Mouse (Mus musculus) spleen, adult 18-20 months (tissue): ENCODE data around the gene Celf2.
"Not testable (repeated sequence)": the region's sequence is repeated elsewhere in the genome, so short reads cannot be mapped to it uniquely, and the experiment has no call there.

Experiments
- DNase-seq, 2 experiments: peaks; one replicate each; pipeline ENCODE4 v3.0.0; 2022; ENCODE audit warnings: mixed read lengths in 2 of 2

Celf2 gene

DNA sequence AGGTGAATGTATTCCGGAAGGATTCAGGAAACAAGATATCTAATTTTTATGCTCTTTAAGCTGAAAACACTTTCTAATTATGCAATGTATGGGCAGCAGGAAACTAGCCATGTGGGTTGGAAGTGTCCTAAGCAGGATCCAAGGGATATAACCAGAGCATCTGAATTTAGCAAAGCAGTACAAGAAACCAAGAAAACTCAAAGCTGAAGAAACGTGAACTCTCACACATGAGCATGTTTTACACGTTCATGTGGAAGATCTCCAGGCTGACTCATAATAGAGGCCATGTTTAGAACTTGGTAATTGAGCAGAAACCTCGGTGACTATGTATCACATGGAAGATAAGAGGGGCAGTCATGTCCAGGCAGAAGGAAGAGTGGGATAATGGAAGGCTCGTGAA lies 120.1 kb downstream of the Celf2 start:
- no peak for DNase-seq

DNA sequence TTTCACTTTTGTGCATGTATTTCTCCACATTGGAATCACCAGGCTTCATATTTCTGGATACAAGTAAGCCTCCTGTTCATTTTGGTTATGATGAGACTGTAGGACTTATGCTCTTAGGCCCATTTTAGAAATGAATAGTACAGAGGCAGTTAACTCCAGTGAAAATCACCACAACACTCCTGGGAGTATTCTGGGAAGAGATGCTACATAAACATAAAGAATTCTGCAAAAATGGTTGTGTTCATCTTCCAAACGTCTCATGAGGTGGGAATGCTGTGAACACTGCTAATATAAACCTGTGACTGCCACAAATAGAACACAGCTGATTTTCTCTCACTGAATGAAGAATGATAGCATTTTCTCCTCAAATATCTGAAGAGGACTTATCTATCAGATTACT lies 130.6 kb downstream of the Celf2 start:
- DNase-seq = no peak

DNA sequence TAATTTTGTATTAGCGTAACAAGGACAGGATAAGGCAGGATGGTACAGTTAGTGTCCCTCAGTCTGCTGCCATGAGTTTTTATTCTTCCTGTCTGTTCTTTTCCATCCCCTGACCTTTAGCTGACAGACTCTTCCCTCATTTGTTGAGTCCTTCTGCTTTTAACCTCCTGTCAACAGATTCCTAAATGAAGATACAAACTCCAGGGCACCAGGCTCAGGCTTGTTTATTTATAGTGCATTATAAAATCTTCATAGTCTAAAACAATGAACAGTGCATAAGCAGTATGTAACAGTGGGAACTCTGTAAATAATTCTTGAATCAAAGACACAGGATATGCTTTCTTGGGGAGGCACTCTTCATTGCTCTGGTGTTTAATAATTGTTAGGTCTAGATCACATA lies 131.5 kb downstream of the Celf2 start:
- DNase-seq = no peak

DNA sequence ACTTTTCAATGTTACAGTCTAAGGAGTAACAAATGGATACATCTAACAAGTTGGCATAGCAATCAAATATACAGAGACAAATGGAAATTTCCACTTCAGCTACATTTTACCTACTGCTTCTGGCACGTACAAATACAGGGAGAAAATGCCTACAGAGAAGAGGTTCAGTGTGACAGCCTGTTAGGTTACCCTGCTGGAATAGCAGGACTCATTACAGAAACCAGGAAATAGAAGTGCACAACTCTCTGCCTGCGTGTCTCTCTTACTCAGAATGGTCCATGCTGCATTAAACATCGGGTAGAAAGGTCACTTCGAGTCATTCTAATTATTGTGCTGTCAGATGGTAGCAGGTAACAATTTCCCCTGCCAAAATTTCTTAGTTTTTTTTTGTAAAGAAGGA lies 141.6 kb downstream of the Celf2 start:
- DNase-seq = no peak

DNA sequence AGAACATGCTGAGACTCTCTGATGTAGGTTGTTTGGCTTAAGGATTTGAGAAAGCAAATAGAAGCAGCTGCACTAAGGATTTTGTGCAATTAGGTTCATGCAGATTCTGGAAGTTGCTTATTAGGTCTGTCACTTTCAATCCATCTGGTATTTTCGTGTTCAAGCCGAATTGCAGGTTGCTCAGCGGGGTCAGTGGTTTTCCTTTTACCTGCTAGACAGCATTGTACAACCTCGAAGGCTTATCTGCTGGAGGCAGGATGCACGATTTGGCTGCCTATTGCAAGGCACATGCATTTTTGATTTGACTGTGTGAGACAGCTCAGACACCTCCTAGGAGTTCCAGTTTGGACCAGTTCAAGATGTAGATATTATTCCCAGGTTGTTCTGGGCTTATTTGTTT lies 149.8 kb downstream of the Celf2 start:
- no peak for DNase-seq

DNA sequence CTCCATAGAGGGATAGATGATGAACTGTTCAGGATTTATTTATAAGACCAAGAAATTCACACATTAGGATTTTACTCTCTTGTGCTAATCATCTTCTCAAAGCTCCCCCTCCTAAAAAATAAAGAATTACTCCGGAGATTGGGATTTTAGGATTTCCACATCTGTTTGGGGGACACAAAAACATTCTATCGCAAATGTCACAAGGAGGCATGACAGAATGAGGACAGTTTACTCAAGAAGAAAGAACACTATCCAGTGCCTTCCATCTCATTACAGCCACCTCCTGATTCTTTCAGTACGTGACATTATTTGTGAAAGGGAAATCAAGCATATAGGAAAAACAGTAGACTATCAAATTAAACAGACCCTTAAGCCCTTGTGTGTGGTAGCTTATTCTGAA lies 150.5 kb downstream of the Celf2 start:
- no peak for DNase-seq

DNA sequence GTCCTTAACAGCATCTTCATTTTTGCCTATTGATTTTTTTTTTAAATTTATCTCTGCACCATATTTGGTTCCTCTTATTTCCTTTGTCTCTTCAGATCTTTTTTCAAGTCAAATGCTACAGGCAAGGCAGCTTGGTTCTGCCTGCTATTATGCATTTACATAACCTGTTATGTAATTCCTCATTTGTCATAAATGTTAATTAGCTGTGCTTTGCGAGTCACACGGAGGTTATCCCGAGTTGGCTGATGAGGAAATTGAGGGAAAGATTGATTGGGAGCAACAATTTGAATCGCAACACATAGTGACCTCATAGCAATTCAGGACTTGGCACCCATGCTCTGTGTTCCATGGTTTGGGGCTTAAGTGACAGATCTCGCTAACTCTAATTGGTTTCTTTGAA lies 158.1 kb downstream of the Celf2 start:
- DNase-seq = no peak

DNA sequence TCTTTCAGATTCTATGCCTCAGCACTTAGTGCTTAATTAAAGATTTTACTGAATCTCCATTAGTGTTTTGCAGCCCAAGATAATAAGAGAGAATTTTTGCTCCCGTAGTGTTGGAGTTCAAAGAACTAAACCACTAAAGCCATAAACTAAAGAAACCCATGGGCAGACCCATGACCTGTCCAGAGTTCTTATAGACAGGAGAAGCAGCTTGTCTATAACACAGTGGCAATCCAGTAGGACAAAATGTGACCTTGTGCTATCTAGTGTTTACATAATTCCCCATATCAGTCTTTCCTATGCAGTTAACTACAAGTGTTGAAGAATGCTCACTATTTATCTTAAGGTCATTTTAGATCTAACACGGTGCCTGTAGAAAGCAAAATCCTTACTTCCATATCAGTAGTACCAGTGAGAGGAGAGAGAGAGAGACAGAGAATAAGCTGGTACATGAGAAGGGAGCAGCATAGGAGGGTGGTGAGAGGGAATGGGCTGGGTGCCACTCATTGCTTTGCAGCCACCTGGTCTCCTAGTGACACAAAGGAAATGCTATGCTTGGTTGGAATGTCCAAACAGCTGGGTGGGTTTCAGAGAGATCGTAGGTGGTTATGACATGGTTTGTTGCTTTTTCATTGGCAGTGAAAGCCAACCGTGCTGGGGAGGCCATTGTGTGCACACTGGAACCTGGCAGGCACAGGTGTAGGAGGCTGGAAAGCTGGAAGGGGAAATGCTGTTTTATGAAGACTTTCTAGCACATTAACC lies 162.5 kb downstream of the Celf2 start:
- no peak for DNase-seq

DNA sequence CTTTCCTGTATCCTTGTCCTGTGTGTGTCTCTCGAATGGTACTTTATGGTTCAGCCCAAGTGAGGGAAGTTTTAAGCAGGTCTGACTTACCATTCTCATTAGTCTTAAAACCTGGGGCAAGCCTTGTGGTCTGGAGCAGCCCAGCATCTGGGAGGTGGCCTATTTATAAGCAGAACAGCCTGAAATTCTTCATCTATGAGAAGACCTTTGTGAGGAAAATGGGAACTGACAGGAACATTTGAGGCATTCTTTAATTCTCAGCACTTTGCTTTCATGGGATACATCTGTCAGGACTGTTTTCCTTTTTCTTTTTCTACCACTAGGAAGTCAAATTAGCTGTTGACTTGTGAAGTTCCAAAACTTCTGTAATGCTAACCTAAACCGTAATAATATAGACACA lies 164.4 kb downstream of the Celf2 start:
- DNase-seq = no peak

DNA sequence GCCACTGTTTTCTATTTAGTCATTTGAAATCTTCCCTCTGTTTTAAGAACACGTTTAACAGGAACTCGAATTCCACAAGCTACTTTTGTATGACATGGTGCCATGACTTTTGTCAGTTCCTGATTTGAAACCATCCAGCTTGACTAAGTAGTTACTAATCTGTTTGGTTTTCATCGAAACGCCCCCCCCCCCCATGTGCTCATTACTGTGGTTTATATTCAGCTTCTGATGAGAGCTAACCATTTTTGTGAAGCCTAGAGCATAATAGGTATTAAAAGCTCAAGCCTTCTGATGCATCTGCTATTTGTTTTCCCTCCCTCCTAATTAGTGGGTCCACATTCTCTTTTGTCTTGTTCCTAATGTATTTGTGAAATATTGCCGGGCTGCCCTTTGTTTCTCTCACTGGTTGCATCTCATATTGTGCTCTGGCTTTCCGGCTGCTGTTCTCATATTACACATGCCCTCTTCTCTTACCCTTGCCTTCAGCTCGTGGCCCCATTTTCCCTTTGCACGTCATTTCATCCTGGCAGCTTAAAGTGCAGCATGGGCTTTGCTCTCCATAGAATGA lies 166.4 kb downstream of the Celf2 start:
- no peak for DNase-seq

DNA sequence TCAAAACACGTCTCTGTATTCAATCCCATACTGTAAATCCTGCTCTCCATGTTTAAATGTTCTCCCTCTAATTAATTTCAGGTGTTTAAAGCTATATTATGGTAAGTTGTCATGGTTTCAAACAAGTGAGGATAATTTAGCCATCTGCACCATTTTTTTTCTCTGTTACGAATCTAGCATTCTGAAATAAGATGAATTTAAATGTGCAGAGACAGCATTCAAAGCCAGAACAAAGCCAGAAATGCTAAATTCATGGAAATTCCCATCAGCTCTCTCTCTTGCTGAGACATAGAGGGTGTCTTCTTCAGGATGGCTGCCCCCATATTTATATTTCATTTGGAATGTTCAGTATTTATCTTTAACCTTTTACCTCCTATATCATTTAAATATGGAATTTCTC lies 174.5 kb downstream of the Celf2 start:
- DNase-seq = no peak

DNA sequence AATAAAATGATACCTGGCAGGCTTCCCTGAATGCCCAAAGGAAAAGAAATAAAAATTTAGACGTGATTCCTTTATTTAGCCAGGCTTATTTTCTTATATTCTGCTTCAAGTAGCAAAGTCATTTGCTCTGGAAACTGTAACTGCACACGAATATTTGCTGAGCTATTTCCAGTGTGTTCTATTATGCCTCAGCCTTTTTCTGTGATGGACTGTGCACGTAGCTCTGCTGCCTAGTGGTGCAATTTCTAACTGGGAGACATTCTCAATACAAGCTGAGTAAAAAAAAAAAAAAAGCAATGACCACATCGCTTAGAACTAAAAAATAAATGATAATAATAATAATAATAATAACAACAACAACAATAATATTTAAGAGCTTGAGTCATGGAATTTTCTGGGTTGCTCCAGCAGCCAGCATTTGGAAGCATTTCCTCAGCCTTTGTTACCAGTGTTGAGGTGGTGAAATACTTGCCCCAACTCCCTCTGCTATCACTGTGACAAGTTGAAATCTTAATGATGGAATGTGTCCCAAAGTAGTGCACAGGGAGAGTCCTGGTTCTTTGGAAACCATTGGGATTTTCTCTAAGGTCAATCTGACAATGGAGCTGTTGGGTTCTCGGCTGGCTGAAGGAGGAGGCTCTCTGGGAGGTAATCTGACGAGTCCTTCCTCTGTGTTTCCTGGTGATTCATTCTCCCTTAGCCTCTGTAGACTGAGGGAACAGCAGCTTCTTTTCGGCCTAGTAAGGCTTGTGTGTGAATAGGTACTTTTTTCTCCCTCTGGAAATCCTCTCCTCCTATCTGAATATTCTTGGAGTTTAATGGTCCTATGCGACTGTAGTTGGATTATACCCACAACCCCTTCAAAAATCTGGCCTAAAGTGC lies 181.1 kb downstream of the Celf2 start:
- DNase-seq = no peak

DNA sequence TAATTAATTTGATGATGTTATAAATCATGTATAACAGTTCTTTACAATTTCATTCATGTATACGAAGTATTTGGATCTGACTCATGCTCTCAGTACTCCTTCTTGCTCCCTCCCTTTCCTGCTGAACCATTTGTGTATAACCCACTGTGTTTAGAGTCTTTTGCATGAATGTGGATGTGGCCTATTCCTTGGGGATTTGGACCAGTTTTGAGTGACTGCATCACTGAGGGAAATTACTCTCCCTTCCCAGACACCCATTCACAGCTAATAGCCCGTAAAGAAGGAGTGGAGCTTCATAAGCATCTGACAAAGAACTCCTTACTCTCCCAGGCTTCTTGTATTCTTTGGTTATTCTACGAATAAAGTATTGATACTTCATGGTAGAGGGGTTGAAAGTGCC lies 189.6 kb downstream of the Celf2 start:
- no peak for DNase-seq

DNA sequence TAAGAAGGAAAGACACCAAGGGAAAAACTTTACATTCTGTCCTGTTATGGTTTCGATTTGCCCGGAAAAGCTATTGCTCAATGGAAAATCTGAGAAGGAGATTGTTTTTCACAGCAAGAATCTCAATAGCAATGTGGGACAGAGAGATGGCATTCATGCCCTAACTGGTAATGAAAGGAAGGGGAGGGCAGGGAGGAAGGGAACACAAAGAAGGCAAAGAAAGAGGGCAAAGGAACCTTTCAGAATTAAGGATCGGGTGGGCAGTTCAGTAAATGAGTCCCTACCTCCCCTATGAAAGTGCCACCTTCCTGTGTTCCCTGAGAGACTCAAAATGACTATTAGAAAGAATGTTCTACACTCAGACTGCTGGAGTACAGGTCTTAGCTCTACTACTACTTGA lies 197.6 kb downstream of the Celf2 start:
- no peak for DNase-seq

DNA sequence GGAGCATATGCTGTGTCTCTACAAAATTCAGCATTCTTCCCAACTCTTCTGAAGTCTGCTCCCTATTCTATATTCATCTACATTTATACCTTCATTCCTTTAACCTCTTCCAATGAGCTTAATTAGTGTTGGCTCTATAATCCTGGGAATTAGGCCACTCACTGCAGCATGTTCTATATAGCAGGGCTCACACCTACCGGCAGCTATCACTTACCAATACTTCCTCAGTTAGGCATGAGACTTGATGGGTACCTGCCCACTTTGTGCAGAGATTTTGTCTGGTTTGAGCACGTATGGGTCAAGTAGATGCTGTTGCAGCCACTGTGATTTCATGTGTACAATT lies 198.6 kb downstream of the Celf2 start:
- DNase-seq = no peak

DNA sequence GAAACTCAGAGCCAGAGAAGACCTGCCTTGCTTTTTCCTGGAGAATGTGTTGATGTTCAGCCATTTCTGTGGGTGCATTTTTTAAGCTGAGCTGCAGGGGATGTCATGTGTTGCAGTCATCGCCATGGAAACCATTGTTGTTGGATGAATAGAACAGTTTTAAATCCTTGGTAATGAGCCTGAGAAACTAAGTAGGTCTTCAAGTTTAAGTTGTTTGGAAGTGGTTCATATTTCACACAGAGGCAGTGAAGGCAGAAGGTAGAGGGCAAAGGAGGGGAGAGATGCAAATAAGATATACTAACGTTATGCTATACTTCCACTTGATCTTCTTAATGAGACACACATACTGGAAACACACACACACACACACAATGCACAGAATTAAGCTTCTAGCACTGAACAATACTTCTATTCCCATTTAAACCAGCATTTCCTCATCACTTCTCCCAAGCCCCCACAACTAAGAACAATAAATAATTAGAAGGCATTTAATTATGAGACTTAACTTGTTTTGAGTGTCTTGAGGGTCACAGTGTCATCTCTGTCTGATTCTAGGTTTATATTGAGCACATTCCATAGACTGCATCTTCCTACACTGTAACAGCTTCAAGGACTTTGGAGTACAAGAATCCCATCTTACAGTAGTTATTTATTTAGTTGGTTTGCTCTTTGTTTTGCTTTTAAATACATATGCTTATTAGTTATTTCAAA lies 199.1 kb downstream of the Celf2 start:
- no peak for DNase-seq

DNA sequence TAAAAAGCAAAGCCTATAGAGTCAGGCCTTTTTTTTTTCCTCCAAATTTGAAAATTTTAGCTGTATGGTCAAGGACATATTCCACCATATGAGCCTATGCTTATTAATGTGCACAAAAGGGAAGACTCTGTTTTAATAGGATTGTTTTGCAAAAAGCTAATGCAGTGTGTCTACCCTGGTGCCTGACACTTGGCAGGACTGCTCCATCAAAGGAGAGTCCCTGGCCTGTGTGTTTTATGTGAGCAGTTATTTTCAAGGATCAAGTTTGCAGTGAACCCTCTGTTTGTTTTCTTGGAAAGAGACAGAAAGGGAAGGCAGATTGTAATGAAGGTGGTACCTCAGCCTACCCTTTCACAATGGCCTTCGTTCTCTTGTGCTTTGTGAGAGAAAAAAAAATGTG lies 200.0 kb downstream of the Celf2 start:
- DNase-seq = no peak

DNA sequence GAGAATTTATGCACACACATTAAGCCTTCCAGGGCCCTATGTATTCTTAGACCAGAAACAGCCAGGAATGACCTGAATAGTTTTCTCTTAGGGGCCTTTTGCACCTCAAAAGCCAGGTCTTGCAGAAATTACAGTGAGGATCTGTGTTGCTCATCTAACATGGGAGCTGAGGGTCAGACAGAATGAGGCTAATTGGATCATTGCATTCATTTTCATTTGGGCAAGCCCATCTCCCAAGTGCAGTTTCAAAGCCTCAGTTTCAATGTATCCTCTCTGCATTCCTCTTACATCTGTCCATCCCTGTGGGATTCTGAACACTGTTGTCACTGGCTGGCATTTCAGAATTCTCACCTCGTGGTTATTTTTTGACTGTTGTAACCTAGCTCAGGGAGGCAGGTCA lies 200.6 kb downstream of the Celf2 start:
- DNase-seq = no peak

DNA sequence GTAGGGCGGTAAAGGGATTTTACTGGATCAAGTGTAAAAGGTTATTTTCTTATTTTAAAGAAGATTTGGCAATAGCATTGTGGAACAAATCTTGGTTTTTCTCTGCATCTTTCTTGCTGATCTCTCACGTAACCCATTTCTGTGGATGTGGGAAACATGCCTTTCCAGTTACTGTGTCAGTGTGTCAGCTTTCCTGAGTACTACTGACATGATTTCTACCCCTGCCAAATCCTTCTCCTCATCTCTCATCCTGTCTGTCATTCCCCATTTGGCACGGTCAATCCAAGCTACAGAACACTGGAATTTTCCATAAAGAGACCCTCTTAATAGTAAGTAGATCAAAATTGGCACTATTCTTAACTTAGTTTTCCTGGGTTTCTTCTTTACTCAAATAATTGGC lies 221.9 kb downstream of the Celf2 start:
- no peak for DNase-seq

DNA sequence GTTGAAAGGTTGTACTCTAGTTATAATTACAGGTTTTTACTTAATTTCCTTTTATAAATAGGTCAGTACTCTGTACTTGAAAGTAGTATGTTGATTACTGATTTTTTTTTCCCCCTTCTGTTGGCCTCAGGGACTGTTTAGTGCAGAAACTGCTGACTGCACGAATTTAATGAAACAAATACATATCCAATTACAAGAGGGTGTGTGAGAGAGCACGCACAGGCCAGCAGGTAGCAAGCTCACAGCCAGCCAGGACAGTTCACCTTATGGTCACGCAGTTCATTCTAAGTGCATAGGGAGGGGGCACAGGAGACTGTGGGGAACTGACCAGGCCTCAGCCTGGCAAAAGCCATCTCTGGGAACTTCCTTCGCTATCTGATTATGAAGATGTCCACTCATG lies 236.1 kb downstream of the Celf2 start:
- no peak for DNase-seq

DNA sequence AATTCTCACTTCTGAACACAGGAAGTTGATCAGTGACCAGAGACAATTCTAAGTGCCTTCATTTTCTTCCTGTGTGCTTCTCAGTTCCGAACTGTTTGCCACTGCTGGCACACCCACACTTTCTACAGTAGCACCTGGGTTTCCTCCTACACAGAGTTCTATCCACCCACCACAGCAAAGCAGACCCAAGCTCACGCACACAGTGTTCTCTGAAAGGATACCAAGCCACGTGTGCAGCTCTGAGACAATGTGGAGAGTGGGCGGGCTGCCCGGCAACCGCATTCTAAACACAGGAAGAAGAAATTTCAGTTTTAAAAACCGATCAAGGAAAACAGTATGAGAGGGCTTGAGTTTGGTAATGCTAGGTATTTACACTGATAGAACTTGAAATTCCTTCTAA lies 239.3 kb downstream of the Celf2 start:
- no peak for DNase-seq

DNA sequence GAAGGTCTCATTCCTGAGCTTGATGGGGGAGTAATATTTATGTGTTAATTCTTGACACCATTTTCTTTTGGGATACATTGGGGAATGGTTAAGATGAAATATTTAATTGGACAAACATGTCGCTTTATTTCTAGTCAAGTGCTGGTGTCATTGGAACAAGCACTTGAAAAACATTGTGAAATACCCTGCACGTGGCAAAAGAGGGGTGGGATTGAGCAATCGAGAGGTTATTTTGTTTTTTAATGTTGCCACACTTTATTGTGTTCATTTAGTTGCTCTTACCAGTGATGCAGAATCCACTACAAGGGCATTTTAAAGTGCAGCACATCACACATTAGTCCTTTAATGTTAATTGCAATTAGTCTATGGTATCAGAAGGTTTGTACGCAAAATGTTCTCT lies 242.2 kb downstream of the Celf2 start:
- no peak for DNase-seq

DNA sequence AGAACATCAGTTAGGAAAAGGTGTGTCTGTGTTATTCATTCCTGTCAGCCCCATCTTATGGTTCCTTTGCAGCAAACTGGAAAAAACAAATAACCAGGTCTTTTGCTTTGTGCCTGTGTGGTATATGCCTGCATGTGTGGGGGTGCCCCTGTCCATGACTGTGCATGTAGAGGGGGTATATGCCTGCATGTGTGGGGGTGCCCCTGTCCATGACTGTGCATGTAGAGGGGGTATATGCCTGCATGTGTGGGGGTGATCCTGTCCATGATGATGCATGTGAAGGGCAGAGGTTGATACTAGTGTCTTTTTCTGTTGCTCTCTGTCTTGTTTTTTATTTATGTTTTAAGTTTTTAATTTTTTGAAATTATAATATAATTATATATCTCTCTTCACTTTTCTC lies 246.7 kb downstream of the Celf2 start:
- DNase-seq = not testable (repeated sequence)

DNA sequence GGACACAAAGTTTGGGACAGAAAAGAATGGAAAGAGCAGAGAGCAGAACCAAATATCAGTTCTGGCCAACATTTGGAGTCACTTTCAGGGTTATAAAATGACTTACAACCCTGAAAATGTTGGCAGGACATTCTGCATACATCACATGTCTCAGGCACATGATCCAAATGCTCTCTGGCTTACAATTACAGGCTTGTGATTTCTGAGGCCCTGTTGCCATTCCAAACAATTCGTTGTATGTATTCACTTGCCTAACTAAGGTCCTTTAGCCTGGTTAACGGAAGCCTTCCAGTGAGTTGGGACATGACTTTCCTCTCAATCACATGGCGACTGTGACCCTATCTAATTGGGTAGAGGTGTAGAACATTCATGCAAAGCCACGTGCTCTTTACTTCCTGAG lies 249.2 kb downstream of the Celf2 start:
- DNase-seq = no peak
